25 mouse cellular contexts compared by ENCODE assay signal in the genomic region with DNA sequence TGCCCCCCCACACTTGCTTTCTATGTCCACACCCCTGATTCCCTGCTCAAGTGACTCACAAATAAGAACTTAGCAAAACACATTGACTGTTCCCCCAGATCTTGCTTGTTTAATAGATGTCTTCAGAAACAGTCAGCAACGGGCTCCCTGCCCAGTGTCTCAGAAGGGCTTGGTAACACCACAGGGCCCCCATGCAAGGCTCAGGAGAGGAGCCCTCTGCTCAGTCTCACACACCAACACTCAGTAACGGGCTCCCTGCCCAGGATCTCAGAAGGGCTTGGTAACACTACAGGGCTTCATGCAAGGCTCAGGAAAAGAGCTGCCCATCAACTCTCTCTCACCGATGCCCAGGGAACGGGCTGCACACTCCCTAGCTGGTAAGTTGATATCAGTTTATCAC. TPM values are rescaled to one million over a fixed set of nuclear protein-coding genes. Genes with fewer than 3 reads are reported as not detected.
DNase-seq lines count a peak whose midpoint lies in the region; ATAC-seq and TF ChIP-seq lines count a peak whose summit lies in the region.
"Had no signal": no experiment of that assay in that cellular context is flagged by ENCODE, and none has a peak within 500 bp of the region (broad histone marks: within the 10 kb centered on the region; RNA-seq: fewer than 3 reads in every experiment).

No protein-coding gene starts in this region.

- no peak for TF ChIP-seq CTCF in lung, embryonic 14.5 days (IDR thresholded peaks at IDR 0.05; ENCODE audit: low read depth)

- no peaks in the 10 kb centered on the region for H3K36me3 ChIP-seq in lung, embryonic 14.5 days (ENCODE audit: insufficient read depth)
- H3K36me3 ChIP-seq in forebrain, embryonic 11.5 days (ENCODE audit: control insufficient read depth, insufficient read depth, low read length): no peaks in the 10 kb centered on the region
- H3K36me3 ChIP-seq: embryonic facial prominence, embryonic 10.5 days; G1E; heart, embryonic 15.5 days; hindbrain, embryonic 10.5 days; intestine, embryonic 15.5 days had no signal

- 70% methylated on average over 4 of the region's 4 CpGs for WGBS in lung, embryonic 14.5 days
- 86% methylated on average over 4 of the region's 4 CpGs for WGBS in forebrain, embryonic 11.5 days

- H3K4me1 ChIP-seq in lung, embryonic 14.5 days (ENCODE audit: insufficient read depth): no peaks in the 10 kb centered on the region
- H3K4me1 ChIP-seq in forebrain, embryonic 11.5 days (replicated peaks; ENCODE audit: control insufficient read depth, insufficient read depth, low read length): no peaks in the 10 kb centered on the region
- H3K4me1 ChIP-seq: embryonic facial prominence, embryonic 10.5 days; forebrain, embryonic 13.5 days; heart, embryonic 15.5 days; hindbrain, embryonic 10.5 days; intestine, embryonic 15.5 days had no signal

- H3K27ac ChIP-seq in lung, embryonic 14.5 days (ENCODE audit: low read depth): no peak overlapping the region
- no peak overlapping the region for H3K27ac ChIP-seq in forebrain, embryonic 11.5 days (ENCODE audit: low read depth, low read length)
- H3K27ac ChIP-seq: embryonic facial prominence, embryonic 10.5 days; forebrain, embryonic 13.5 days; gastrocnemius, adult 2 months; heart, adult 2 months; heart, embryonic 15.5 days; hindbrain, embryonic 10.5 days; hindbrain, embryonic 14.5 days; intestine, embryonic 15.5 days had no signal

- H3K4me2 ChIP-seq in lung, embryonic 14.5 days: no peak overlapping the region
- no peak overlapping the region for H3K4me2 ChIP-seq in forebrain, embryonic 11.5 days (ENCODE audit: low read depth, low read length, severe bottlenecking)
- H3K4me2 ChIP-seq: forebrain, embryonic 13.5 days; heart, embryonic 11.5 days; heart, embryonic 15.5 days; hindbrain, embryonic 14.5 days; intestine, embryonic 15.5 days had no signal

- H3K9me3 ChIP-seq in lung, embryonic 14.5 days (ENCODE audit: low read depth, low read length): no peaks in the 10 kb centered on the region
- no peaks in the 10 kb centered on the region for H3K9me3 ChIP-seq in forebrain, embryonic 11.5 days (ENCODE audit: control insufficient read depth, low read length)
- H3K9me3 ChIP-seq: embryonic facial prominence, embryonic 10.5 days; forebrain, embryonic 13.5 days; G1E; heart, embryonic 15.5 days; hindbrain, embryonic 10.5 days; intestine, embryonic 15.5 days had no signal

- DNase-seq in lung, embryonic 14.5 days: peak; percentile 29
- DNase-seq in lung, adult 18-20 months: no peak
- DNase-seq in 3T3-L1 (ENCODE audit: low read depth, low spot score) (peak; percentile 97), NIH3T3 (ENCODE audit: low read depth) (peak; percentile 97)
- peak; percentile 60 for DNase-seq in lung, postnatal 10 days
- no peak for DNase-seq in forebrain, embryonic 11.5 days (ENCODE audit: low spot score)
- no peak for DNase-seq in right cerebral cortex, postnatal 36 days (ENCODE audit: low spot score in 2 of 2)
- DNase-seq: adrenal gland, postnatal 14 days; B cell, adult 2 months; cerebellum, adult 11-12 months; cerebellum, adult 9-10 months; cerebellum, postnatal 25 days; gastrocnemius, adult 2 months; gastrocnemius, postnatal 36 days; heart, adult 2 months had no signal

- H3K9ac ChIP-seq in lung, embryonic 14.5 days: no peak overlapping the region
- no peak overlapping the region for H3K9ac ChIP-seq in forebrain, embryonic 11.5 days (ENCODE audit: low read length)
- H3K9ac ChIP-seq: forebrain, embryonic 13.5 days; heart, embryonic 15.5 days; hindbrain, embryonic 14.5 days; intestine, embryonic 15.5 days had no signal

- H3K4me3 ChIP-seq in lung, embryonic 14.5 days (ENCODE audit: low read depth, low read length): no peak overlapping the region
- H3K4me3 ChIP-seq in forebrain, embryonic 11.5 days (ENCODE audit: low read depth, low read length): no peak overlapping the region
- H3K4me3 ChIP-seq: embryonic facial prominence, embryonic 10.5 days; erythroblast, embryonic 14.5 days; forebrain, embryonic 13.5 days; gastrocnemius, adult 2 months; heart, adult 2 months; heart, embryonic 15.5 days; hindbrain, embryonic 10.5 days; intestine, embryonic 15.5 days had no signal

- no peak for ATAC-seq in lung, embryonic 14.5 days (ENCODE audit: insufficient read depth)
- no peak for ATAC-seq in forebrain, embryonic 11.5 days (replicated peaks; ENCODE audit: low FRiP score)
- ATAC-seq: CD4-positive, CD25-positive, alpha-beta regulatory T cell, adult 4 months; forebrain, embryonic 13.5 days; intestine, embryonic 15.5 days had no signal

- no peaks in the 10 kb centered on the region for H3K27me3 ChIP-seq in lung, embryonic 14.5 days (ENCODE audit: insufficient read depth, low read length)
- H3K27me3 ChIP-seq in forebrain, embryonic 11.5 days (ENCODE audit: control insufficient read depth, insufficient read depth, low read length): no peaks in the 10 kb centered on the region
- H3K27me3 ChIP-seq: forebrain, embryonic 13.5 days; heart, embryonic 15.5 days; intestine, embryonic 15.5 days had no signal

RNA-seq across cellular contexts. Expression of gene Cyp1b1, which starts 19.8 kb away (rescaled TPM):
- 1.9 and 2.0 TPM in 2 replicates for polyA plus RNA-seq in lung, embryonic 14.5 days (2014; fragmentation: Nextera tagmentation; extraction: Ambion mirVana)
- polyA plus RNA-seq in forebrain, embryonic 11.5 days (2014; fragmentation: Nextera tagmentation; extraction: Ambion mirVana): 1.6 and 2.1 TPM in 2 replicates
- polyA plus RNA-seq: CD4-positive, CD25-positive, alpha-beta regulatory T cell, adult 4 months; erythroblast, embryonic 14.5 days; G1E had no signal

Comparison
In these comparisons a context has a peak if more than half of its experiments do, and no peak if none do; other contexts are left out.
1. DNase-seq: peak in lung, embryonic 14.5 days (single experiment), 3T3-L1 (single experiment), NIH3T3 (single experiment) and lung, postnatal 10 days (single experiment); none in lung, adult 18-20 months (0 of 2), forebrain, embryonic 11.5 days (single experiment) and right cerebral cortex, postnatal 36 days (0 of 2).